Mouse (Mus musculus): Measurements from ENCODE around the gene Sumf1. TPM values are rescaled to one million over a fixed set of nuclear protein-coding genes. Genes with fewer than 3 reads are reported as not detected.
A peak's percentile ranks its signal among the peaks of the same experiment; 100 is the strongest.

The Sumf1 gene
- total RNA-seq, 2 experiments from 2014 or later, result 21.3 to 22.2 TPM

GRCm38 (mm10) chr6:108156881-108157280, 28.5 kb downstream of the Sumf1 start:
- DNase-seq (ENCODE audit: low spot score in 2 of 2), result no peak
- intact Hi-C loops (cut with DNase I), result no loop called here

DNA sequence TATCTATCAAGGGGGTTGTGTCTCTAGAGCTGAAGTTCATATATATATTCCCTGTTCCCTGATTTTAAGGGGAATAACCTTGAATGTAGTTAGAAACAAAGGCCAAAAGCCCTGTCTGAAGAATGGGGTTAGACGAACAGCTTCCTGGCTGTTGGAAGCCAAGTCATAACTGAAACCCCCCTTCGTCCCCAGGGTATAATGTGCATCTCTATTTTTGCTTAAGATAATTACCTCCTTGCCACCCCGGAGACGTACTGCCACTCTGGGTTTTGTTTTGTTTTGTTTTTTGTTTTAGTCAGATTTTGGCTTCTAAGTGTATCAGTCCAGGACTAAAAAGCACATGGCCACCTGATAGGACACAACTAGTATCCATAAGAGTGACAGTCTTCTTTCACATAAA, 31.1 kb downstream of the Sumf1 start:
- intact Hi-C loops (cut with DNase I), result no loop called here
- no peak for DNase-seq (ENCODE audit: low spot score in 2 of 2)

- DNase-seq (ENCODE audit: low spot score in 2 of 2), result peak; percentile 34 to 81
- intact Hi-C loops (cut with DNase I), result no loop called here
Observed at GRCm38 (mm10) chr6:108152661-108153269, 32.6 kb downstream of the Sumf1 start.

DNA sequence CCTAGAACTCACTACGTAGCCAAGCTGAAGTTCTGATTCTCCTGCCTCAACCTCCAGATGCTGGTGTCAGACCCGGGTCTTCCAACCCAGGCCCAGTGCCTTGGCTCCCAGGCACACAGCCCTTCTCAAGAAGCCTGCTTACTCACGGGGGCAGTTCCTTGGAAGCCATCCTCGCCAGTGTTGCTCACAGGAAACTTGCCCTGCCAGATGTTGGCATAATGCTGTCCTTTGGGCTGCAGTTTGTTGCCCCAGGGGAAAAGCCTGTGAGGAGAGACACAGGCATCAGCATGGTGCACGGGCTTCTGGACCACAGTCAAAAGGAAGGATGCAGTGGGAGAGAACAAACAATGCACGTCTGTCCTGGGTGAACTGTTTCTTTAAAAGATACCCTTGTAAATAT, 33.3 kb downstream of the Sumf1 start:
- intact Hi-C loops (cut with DNase I), result no loop called here
- DNase-seq (ENCODE audit: low spot score in 2 of 2), result no peak

DNA sequence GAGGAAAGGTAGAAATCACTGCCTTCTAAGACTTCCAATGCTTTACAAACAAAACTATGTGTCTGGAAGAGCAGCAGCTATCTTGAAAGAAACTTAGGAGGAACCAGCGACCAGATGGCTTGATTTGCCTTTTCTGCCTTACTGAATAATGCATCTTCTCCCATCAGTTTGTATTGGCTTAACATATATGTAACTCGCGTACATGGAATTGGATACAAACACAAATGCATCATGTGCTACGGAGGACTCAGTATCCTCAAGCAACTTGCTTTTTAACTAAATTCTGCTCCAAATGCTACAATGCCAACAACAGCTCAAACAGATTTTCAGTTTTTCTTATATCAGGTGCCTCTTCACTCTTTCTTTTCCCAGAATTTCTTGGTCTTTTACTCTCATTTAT, 36.1 kb downstream of the Sumf1 start:
- DNase-seq (ENCODE audit: low spot score in 2 of 2), result no peak
- intact Hi-C loops (cut with DNase I), result no loop called here

DNA sequence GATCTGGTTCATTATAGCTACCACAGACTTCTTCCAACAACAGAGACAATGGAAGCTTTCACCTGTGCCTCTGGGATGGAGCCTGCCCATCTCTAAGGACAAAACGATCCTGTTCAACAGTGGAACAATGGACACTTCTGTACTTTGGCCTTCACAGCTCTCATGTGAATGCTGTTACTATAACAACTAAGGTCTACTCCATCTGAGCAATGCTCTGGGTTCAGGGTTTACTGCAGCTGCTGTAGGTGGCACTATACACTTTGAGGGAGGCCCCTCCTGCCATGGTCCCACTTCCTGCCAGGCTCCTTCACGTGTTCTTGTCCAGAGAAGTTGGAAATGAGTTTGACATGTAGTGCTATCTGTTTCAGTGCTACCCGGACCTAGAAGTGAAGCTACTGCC, 36.9 kb downstream of the Sumf1 start:
- DNase-seq (ENCODE audit: low spot score in 2 of 2), result no peak
- intact Hi-C loops (cut with DNase I), result no loop called here

DNA sequence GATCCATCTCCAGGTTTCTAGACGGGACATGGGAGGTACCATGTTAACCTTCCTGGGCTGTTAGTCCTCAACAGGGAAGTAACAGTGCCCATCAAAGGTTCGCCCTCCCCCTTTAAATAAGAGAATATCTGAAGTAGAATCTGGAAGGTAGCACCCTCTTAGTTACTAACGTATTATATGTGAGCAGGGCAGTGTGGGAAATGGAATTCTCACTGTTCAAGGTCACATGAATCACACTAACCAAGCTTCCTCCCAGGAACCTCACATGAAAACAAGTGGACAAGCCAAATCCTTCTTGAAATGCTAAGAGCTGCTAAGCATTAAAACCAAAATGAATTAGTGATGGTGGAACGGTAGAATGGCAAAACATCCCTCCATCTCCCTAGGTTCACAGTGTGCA, 38.7 kb downstream of the Sumf1 start:
- no peak for DNase-seq (ENCODE audit: low spot score in 2 of 2)
- intact Hi-C loops (cut with DNase I), result no loop called here

GRCm38 (mm10) chr6:108145941-108146588, 39.3 kb downstream of the Sumf1 start:
- DNase-seq (ENCODE audit: low spot score in 2 of 2), result peak in 1 of 2 experiments; percentile 42

DNA sequence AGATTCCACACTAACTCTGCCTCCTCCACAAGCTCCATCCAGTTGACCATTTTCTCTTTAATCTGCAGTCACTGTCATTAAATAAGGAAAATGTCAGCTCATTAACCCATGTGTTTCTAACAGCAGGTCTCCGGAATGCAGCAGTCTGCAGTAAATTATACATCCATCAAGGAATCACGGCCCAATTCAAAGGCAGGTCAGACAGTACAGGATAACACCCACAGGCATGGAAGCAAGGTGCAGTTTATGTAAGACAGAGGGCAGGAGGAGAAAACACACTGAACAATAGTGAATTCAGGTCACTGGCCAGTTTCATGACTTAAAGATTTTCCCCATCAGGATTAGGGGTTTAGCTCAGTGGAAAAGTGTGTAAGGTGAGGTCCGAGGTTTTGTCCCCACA, 40.1 kb downstream of the Sumf1 start:
- DNase-seq (ENCODE audit: low spot score in 2 of 2), result no peak
- intact Hi-C loops (cut with DNase I), result no loop called here

More at GRCm38 (mm10) chr6:108145941-108146588, 39.3 kb downstream of the Sumf1 start:
- intact Hi-C loops (cut with DNase I), result no loop called here

- peak in 1 of 2 experiments; percentile 79 for DNase-seq (ENCODE audit: low spot score in 2 of 2)
- intact Hi-C loops (cut with DNase I), result no loop called here
Observed at GRCm38 (mm10) chr6:108142796-108143195, 42.6 kb downstream of the Sumf1 start.

GRCm38 (mm10) chr6:108140722-108141490, 44.5 kb downstream of the Sumf1 start:
- DNase-seq (ENCODE audit: low spot score in 2 of 2), result no peak
- intact Hi-C loops (cut with DNase I), result no loop called here

- intact Hi-C loops (cut with DNase I), result no loop called here
Observed at GRCm38 (mm10) chr6:108137031-108137430, 48.4 kb downstream of the Sumf1 start.

GRCm38 (mm10) chr6:108136286-108136685, 49.1 kb downstream of the Sumf1 start:
- intact Hi-C loops (cut with DNase I), result no loop called here
- no peak for DNase-seq (ENCODE audit: low spot score in 2 of 2)

More at GRCm38 (mm10) chr6:108137031-108137430, 48.4 kb downstream of the Sumf1 start:
- no peak for DNase-seq (ENCODE audit: low spot score in 2 of 2)

DNA sequence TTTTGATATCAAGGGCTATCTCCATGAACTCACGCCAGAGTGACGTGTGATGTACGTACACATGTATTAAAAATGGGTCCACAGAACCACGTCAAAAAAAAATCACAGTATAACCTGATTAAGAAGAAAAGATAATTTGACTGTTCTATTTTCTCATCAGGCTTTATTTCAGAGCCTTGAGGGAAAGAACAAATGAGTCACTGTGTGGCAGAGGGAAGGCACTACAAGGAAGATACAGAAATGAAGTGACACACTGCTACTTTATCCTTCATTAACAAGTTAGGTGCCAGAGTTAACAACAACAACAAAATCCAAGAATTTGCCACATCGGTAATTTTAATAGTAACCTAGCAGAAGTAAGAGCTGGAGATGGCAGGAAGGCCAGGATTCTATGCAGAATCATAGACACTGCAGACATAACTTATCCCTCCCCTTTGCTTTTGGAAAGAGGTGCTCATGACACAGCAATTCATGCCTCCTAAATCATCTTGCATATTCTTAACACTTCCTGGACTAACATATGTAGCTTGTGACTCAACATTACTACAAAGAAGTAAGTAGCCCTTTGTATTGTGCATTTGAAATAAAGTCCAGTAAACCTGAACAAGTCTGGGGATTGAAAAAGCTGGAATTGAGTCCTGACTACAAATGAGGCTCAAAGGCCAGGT, 53.0 kb downstream of the Sumf1 start:
- peak in 1 of 2 experiments; percentile 75 for DNase-seq (ENCODE audit: low spot score in 2 of 2)
- intact Hi-C loops (cut with DNase I), result loop anchor here (5.0 kb wide), 2 partner anchors 60 to 190 kb away; no protein-coding TSS in a partner anchor

DNA sequence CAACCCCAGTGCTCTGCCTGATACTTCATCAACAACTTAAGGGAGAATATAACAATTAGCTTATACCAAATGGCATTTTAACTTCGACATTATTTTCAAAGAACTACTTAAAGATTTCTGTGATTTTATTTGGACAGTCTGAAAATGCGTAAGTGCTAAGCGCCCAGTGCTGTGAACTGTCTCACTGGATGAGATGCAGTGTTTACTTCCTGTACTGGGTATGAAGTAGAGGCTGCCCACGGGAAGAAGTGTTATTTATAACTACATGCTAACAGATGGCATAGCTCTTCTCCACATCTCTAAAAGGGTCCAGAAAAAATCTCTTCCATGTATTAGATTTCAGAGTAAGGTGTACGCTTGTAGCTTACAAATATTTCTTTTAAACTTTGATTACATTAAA, 54.7 kb downstream of the Sumf1 start:
- intact Hi-C loops (cut with DNase I), result loop anchor here (5.0 kb wide), 2 partner anchors 58 to 192 kb away; no protein-coding TSS in a partner anchor
- peak in 1 of 2 experiments; percentile 87 for DNase-seq (ENCODE audit: low spot score in 2 of 2)

- intact Hi-C loops (cut with DNase I), result no loop called here
- no peak for DNase-seq (ENCODE audit: low spot score in 2 of 2)
Observed at GRCm38 (mm10) chr6:108126631-108127030, 58.8 kb downstream of the Sumf1 start.

DNA sequence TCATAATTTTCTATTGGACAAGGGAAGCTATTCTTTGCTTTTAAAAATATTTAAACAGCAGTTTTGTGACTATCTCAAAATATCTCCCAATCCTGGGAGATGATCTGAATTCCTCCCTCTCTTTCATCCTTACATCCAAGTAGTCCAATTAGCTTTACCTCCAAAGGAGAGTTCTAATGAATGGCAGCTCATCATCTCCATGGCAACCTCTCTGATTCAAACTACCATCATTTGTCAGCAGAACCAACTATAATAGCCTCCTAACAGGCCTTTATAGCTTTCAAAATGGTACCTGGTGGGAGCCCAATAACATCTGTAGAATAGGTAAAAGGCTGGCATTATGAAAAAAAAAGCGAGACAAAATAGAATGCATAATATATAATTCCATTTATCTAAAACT, 59.9 kb downstream of the Sumf1 start:
- DNase-seq (ENCODE audit: low spot score in 2 of 2), result no peak
- intact Hi-C loops (cut with DNase I), result no loop called here

GRCm38 (mm10) chr6:108117881-108118280, 67.5 kb downstream of the Sumf1 start:
- intact Hi-C loops (cut with DNase I), result no loop called here
- no peak for DNase-seq (ENCODE audit: low spot score in 2 of 2)

DNA sequence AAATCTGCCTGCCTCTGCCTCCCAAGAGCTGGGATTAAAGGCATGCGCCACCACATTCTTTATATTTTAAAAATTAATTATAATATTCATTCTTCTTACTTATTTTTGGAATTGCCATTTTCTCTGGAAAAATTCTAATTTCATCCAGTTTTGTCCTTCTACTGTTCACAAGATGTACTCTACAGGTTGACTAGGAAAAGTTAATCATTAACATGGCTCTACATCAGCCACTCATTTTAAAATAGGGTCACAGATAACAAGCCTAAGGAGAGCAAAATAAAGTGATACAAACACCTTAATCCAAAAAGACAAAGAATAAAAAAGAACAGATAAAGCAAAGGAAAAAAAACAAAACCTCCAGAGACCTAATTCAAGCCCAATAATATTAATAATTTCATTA, 70.4 kb downstream of the Sumf1 start:
- intact Hi-C loops (cut with DNase I), result no loop called here
- DNase-seq (ENCODE audit: low spot score in 2 of 2), result no peak

GRCm38 (mm10) chr6:108111693-108112092, 73.7 kb downstream of the Sumf1 start:
- no peak for DNase-seq (ENCODE audit: low spot score in 2 of 2)
- intact Hi-C loops (cut with DNase I), result no loop called here

Data from left cerebral cortex, postnatal 25 days (tissue).